Mouse (Mus musculus) ES-E14 (cell line): ENCODE results near the gene Stn1. TPM values are rescaled to one million over a fixed set of nuclear protein-coding genes. Genes with fewer than 3 reads are reported as not detected.
A peak's percentile ranks its signal among the peaks of the same experiment; 100 is the strongest.
"Not testable (repeated sequence)": the region's sequence is repeated elsewhere in the genome, so short reads cannot be mapped to it uniquely, and the experiment has no call there.

Source experiments
- DNase-seq: peaks from one replicate; pipeline ENCODE4 v3.0.0-alpha.2; 2013; ENCODE audit warnings: low read depth, low spot score
- H3K27ac ChIP-seq: 2 replicates; pipeline ENCODE4 v1.5.1; 2012; ENCODE audit warnings: low read depth, mild to moderate bottlenecking, low read length, moderate library complexity, mixed read lengths; ENCODE audit not compliant: poor library complexity, insufficient read depth, severe bottlenecking
- H3K36me3 ChIP-seq: 2 replicates; pipeline ENCODE4 v1.6.1; 2012; ENCODE audit warnings: mild to moderate bottlenecking, low read length, moderate library complexity, mixed read lengths; ENCODE audit not compliant: control insufficient read depth, poor library complexity, insufficient read depth, severe bottlenecking
- H3K4me1 ChIP-seq, 2 experiments: fragments of 150-350 bp in 1 of 2; sonication (generic) in 1 of 2; 2 replicates each; pipeline ENCODE4 v1.6.1; 2012; ENCODE audit warnings: low read length in 2 of 2, mild to moderate bottlenecking in 1 of 2, mixed read lengths in 1 of 2; ENCODE audit not compliant: control insufficient read depth in 2 of 2, insufficient read depth in 2 of 2, poor library complexity in 1 of 2
- H3K4me3 ChIP-seq, 2 experiments: fragments of 150-350 bp in 1 of 2; sonication (generic) in 1 of 2; 2 replicates each; pipeline ENCODE4 v1.5.1; 2012; ENCODE audit warnings: low read length in 2 of 2, low read depth in 1 of 2, mild to moderate bottlenecking in 1 of 2, mixed read lengths in 1 of 2; ENCODE audit not compliant: insufficient read depth in 1 of 2, poor library complexity in 1 of 2, severe bottlenecking in 1 of 2
- H3K9ac ChIP-seq: 2 replicates; pipeline ENCODE4 v1.6.1; 2012; ENCODE audit warnings: low read depth, mild to moderate bottlenecking, low read length, mixed read lengths; ENCODE audit not compliant: poor library complexity, insufficient read depth, severe bottlenecking
- H3K9me3 ChIP-seq: fragments of 150-350 bp; sonication (generic); 2 replicates; pipeline ENCODE4 v1.6.1; 2012; ENCODE audit warnings: low read depth, mild to moderate bottlenecking, low read length; ENCODE audit not compliant: control insufficient read depth, insufficient read depth
- CHD2 ChIP-seq: IDR thresholded peaks from 2 replicates; pipeline ENCODE4 v1.6.1; 2014; ENCODE audit warnings: mild to moderate bottlenecking, low read depth, low read length, inconsistent platforms
- HCFC1 ChIP-seq: IDR thresholded peaks from 2 replicates; pipeline ENCODE4 v1.6.1; 2012; ENCODE audit warnings: low read length, inconsistent platforms, borderline replicate concordance; ENCODE audit not compliant: insufficient read depth
- MAFK ChIP-seq: IDR thresholded peaks from 2 replicates; pipeline ENCODE4 v1.6.1; 2014; ENCODE audit warnings: mild to moderate bottlenecking, low read depth, low read length, inconsistent platforms; ENCODE audit not compliant: insufficient read depth
- ZC3H11A ChIP-seq: IDR thresholded peaks from 2 replicates; pipeline ENCODE4 v1.6.1; 2012; ENCODE audit warnings: low read depth, mild to moderate bottlenecking, inconsistent platforms, low read length, borderline replicate concordance
- ZNF384 ChIP-seq: IDR thresholded peaks from 2 replicates; pipeline ENCODE4 v1.6.1; 2012; ENCODE audit warnings: low read depth, low read length, inconsistent platforms
- in situ Hi-C, 2 experiments: fragments of 600-800 bp; cut with MboI; formaldehyde crosslinking; loops; one replicate each; pipeline ENCODE4 v1.15.1; 2025; ENCODE audit warnings: low sequenced_read_pairs in 2 of 2, inconsistent platforms in 1 of 2; ENCODE audit not compliant: unreplicated experiment in 2 of 2
- total RNA-seq: library from RNA; depleted of rRNA; stranded (reverse); fragments of 300-350 nt; gene quantifications from 2 replicates; pipeline ENCODE4 v1.2.3, GENCODE M21; 2012

Stn1 gene
- total RNA-seq, 1 experiment, result 22.9 TPM

DNA sequence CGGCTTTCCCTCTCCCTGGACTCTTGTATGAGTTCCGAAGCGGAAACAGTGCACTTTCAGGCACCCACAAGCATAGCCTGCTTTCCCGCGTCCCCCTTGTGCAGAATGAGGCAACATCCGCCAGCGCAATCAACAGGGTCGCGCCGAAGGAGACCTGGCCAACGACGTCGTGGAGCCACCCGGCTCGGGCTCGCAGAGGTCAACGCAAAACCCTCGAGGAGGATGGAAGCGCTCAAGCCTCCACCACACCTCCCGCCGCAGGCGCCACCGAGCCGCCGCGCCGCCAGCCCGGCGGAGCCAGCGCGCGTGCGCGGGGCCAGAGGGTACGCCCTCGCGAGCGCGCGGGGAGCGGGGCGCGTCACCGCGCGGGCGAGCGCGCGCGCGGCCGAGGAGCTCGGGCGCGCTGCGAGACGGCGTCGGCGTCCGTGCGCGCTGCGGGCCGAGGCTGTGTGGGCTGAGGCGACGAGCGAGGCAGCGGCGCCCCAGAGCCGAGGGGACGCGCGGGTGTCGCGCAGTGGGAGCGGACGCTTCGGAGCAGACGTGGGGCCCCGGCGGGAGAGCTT is 42.0 kb upstream of the Stn1 start, which contains the start of gene Slk:
Gene Slk (plus strand): TSS at position 454 of the 563 bp plus-strand sequence.
- H3K9me3 ChIP-seq, result no peaks in the 10 kb centered on the region
- peak within 1 kb of the TSS; percentile 51 for H3K27ac ChIP-seq
- peak; percentile 65 for DNase-seq
- TF ChIP-seq CHD2, result no peak
- TF ChIP-seq HCFC1, result peak; percentile 32; the same call in 1 of the 2 replicates
- in situ Hi-C loops, result no loop called here
- peak within 1 kb of the TSS; percentile 86 to 98 for H3K4me3 ChIP-seq
- H3K9ac ChIP-seq, result peak within 1 kb of the TSS; percentile 91
- no peaks in the 10 kb centered on the region for H3K36me3 ChIP-seq
- H3K4me1 ChIP-seq, result peaks cover 2% of the 10 kb centered on the region in 2 experiments; a peak in 2 of 4 replicates

DNA sequence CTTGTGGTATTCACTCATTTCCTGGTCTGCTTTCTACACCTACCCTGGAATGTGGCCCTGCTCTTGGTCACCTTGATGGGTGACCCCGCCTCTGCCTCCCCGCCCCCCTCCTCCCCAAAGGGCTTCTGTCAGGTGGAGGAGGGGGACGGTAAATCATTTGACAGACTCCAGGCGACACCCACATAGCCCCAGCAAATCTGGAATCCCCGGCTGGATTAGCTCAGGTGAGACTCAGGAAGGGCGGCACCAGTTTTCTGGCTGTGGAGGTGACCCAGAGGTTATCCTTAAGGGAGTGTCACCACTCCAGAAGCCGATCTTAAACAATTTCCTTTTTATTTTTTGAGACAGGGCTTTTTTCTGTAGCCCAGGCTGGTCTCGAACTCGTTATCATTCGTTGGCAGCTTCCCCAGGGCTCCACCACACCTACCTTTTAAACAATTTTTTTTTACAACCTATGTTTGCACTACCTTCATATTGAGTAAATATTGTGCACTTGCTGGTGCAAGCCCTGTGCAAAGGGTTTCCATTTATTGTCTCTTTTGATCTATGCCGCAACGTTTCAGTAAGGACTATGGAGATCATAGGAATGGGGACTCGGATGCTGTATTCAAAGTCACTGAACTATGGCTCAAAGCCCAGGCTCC is 41.4 kb upstream of the Stn1 start:
- Histone ChIP-seq H3K4me1 (peaks cover 2% of the 10 kb centered on the region in 2 experiments; a peak in 2 of 4 replicates), H3K9ac (peak overlapping the region; percentile 91), H3K9me3 (no peaks in the 10 kb centered on the region), H3K36me3 (no peaks in the 10 kb centered on the region), H3K4me3 (peak overlapping the region; percentile 73 to 86), H3K27ac (no peak overlapping the region; the same call in 1 of the 2 replicates)
- in situ Hi-C loops, result no loop called here
- peak; percentile 35 for DNase-seq
- no peak for TF ChIP-seq MAFK
- no peak for TF ChIP-seq HCFC1
- TF ChIP-seq ZC3H11A, result no peak
- TF ChIP-seq CHD2, result no peak
- no peak for TF ChIP-seq ZNF384

DNA sequence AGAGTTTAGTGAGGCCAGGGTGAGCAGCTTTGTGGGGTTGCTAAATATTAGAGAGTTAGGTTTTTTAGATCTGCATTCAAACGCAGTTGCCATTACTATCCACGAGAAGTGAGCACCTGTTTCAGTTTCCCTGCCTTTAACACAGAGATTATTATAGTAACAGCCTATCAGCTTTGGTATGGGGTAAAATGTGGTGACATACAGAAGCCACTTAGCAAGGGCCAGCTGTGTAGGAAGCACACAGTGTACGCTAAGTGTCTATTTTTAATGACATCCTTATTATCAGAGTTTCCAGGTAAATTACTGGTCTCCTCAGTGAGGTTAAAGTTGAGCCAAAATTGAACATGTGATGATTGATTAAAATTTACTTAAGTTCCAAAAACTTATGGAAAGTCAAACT is 36.4 kb upstream of the Stn1 start:
- H3K4me1 ChIP-seq, result 0 out of 4 replicates have a peak, but pooled peaks cover 0 to 2% of the 10 kb centered on the region in 2 experiments
- no peaks in the 10 kb centered on the region for H3K9me3 ChIP-seq
- H3K4me3 ChIP-seq, result no peak overlapping the region
- no peak overlapping the region for H3K9ac ChIP-seq
- DNase-seq, result no peak
- H3K27ac ChIP-seq, result no peak overlapping the region
- TF ChIP-seq MAFK, result no peak
- no peak for TF ChIP-seq ZC3H11A
- no peak for TF ChIP-seq CHD2
- TF ChIP-seq ZNF384, result no peak
- TF ChIP-seq HCFC1, result no peak
- in situ Hi-C loops, result no loop called here
- H3K36me3 ChIP-seq, result no peaks in the 10 kb centered on the region

DNA sequence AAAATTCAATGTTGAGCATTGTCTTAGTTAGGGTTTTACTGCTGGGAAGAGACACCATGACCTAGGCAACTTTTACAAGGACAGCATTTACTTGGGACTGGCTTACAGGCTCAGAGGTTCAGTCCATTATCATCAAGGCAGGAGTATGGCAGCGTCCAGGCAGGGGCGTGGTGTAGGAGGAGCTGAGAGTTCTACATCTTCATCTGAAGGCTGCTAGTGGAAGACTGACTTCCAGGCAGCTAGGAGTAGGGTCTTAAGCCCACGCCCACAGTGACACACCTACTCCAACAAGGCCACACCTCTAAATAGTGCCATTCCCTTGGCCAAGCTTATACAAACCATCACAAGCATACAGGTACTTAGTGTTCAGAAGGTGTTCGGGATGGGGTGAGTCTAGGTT is 34.7 kb upstream of the Stn1 start:
- H3K36me3 ChIP-seq, H3K27ac ChIP-seq, DNase-seq, H3K9ac ChIP-seq, H3K4me3 ChIP-seq, H3K9me3 ChIP-seq, in situ Hi-C loops, H3K4me1 ChIP-seq: not testable (repeated sequence)

DNA sequence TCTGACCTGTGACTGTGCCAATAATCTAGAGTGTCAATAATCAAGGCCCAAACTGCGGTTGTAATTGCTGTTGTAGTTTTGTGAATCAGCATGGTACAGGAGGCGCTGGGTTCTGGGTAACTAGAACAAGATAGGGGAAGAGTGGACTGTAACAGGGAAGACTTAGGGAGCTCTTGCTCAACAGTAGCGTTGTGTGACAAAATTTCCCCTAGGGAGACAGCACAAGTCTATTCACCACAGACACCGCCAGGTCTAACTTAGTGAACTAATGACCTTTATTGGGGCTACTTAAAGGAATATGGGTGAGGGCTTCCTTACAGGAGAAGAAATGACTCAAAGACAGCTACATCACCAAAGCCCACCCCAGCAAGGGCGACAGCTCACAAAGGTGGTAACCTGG is 32.7 kb upstream of the Stn1 start:
- Histone ChIP-seq H3K9ac (no peak overlapping the region), H3K9me3 (no peaks in the 10 kb centered on the region), H3K36me3 (no peaks in the 10 kb centered on the region), H3K27ac (no peak overlapping the region), H3K4me1 (no peaks in the 10 kb centered on the region), H3K4me3 (no peak overlapping the region)
- no peak for DNase-seq
- TF ChIP-seq ZNF384 (no peak), MAFK (no peak), CHD2 (no peak), HCFC1 (no peak), ZC3H11A (no peak)
- in situ Hi-C loops, result no loop called here
